Mouse (Mus musculus): ENCODE data around the gene Smad3.

The Smad3 gene

DNA sequence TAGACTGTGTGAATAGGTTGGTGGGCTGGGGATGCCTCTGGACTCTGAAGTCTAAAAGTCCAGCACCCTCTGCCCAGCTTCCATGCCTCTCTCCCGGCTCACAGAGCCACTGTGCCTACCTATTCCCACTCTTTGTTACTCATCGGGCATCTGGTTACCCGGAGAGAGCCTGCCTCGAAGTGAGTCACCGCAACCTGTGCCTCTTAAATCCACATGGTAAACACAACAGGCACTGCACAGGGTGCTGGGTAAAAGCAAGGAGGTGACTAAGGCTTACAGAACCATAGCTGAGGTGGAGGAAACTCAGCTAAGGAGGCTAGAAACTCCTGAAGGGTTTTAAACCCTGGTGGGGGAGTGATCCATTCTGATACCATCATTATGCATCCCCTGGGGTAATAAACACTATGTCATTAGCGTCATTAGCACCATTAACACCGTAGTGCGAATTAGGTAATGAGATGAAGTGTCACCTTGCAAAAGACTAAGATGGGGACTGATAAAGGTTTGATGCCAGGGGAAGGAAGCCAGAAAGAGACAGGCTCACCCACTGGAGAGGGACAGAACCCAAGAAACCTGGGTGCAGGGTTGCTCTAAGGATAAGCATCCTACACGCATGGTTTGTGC lies 38.9 kb downstream of the Smad3 start:
- DNase-seq: no peak

DNA sequence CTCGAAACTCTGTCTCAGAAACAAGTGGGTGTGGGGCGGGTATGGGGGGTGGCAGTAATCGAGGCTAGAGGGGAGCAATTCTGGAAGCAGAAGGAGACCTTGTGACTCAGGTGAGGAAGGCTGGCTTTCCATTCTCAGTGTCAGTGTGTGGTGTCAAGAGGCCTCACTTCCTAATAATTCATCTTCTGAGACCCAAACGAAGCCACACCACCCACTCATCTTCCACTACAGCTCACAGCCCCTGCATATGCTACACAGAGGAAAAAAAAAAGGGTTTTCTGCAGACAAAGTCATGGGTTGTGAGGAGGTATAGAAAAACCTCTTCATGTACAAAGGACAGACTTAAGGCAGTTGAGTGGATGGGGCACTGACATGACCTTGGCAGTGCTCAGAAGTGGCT lies 39.6 kb downstream of the Smad3 start:
- DNase-seq: no peak

DNA sequence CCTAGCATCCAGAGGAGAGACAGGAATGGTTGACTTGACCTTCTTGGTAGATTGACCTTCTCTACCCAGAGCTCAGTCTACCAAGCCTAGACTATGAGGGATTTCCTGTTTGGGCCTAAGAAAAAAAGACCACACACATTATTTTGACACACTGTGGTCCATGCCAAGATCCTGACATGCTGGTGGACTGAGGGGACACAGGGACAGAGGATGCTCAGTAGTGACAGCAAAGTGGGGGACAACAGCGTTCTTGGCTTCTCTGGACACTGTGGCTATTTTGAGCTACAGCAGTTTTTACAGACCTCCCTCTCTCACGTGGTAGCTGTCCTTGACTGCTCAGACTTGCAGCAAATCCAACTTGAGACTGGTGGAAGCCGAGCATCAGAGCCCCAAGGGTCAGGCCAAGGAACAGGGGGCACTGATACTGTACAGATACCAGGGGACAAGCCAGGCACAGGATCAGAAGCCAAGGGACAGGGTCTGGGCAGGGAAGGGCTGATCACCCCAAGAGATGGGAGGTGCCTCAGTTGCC lies 40.3 kb downstream of the Smad3 start:
- DNase-seq: no peak

DNA sequence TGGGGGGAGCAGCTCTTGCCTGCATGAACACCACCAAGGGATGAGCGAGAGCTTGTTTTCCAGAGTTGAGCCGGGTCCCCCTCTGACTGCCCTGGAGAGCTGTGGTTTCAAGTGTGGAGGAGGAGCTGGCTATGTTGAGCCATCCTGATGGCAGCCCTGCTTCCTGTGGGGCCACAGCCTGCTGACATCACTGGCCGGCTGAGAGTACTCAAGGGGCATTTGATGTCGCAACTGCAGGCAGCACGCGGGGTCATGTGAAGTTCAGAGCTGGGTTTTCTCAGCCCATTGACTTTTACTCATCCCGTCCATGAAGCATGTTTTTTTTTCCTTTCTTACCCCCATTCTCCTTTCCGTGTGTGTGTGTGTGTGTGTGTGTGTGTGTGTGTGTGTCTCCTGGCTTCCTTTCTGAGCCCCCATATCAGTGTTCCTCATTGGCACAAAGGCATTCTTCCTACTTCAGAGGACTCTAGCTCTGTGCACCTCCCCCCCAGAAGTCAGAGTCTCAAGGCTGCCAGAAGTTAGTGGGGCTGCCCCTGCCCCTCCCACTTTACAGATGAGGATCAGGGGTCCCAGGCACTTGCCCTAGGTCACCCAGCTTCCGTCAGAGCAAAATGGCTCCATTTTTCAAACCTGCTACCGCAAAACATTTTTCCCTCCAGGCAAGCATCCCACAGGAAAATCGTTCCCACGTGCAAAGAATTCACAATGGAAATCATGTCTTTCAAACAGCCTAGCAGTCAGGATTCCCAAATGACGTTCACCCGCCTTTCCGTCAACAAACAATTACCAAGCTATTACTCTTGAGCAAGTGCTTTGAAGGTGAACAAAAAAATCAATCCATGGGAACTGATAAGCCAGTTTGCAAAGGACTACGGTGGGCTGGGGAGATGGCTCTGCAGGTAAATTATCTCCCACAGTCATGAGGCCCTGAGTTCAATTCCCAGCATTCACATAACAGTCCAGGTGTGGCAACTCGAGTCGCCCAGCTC lies 41.4 kb downstream of the Smad3 start:
- no peak for DNase-seq

DNA sequence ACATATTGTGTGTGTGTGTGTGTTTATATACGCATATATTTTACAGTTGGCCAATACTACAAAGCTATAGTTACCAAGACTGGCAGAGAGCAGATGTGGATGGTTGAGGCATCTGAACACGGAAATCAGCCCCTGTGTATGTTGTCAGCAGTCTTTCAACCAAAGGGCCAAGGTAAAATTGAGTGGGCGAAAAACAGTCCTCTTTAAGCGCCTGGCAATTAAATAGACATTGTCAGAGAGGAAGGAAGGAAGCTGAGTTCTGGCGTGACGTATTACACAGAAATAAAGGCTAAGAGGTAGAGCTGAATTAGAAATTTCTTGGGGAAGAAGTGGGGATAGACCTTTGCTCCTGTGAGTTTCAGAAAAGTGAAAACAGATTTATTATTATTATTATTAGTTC lies 43.2 kb downstream of the Smad3 start:
- no peak for DNase-seq

DNA sequence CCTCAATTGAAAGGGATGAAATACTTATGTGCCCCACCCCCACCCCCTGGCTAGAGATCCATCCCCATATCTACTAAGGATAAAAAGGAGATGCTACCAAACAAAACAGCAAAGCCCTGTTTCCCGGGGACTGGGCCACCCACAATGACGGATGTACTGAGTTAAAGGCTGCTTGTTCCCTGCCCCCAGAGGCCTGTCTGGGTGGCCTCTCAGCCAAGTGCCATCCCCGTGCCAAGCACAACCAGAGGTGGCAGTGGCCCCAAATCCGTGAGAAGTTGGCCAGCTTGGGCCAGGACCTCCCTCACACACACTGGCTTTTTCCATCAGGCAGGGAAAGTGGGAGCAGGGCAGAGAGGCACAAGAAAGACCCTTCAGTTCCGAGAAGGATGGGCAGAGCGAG lies 45.0 kb downstream of the Smad3 start:
- DNase-seq: no peak

DNA sequence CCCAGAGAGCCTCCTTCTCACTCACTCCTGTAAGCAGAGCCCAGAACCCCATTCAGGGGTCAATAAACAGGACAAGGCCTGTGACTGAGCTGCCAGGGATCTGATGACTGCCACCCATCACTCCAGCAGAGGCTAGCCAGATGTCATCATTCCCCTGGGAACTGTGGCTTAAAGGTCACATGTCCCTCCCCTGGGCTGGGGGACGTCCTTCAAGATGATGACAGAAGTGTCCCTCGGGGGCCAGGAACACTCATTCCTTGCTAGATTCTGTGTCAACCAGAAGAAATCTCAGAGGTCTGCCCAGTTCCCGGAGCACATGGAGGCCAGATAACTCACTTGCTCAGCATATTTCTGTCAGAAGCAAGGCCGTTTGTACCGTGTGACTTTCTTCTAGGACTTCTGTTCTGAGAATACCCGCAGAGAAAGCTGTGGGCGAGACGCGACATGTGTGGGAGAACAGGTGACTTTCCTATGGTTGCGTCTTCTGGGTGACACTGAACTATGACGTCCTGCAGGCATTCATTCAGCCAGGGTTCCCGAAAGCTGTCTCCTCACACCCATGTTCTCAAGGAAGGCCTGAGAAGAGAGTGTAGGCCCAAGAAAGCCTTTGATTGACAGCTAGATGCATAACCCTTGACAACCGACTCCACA lies 46.1 kb downstream of the Smad3 start:
- no peak for DNase-seq

DNA sequence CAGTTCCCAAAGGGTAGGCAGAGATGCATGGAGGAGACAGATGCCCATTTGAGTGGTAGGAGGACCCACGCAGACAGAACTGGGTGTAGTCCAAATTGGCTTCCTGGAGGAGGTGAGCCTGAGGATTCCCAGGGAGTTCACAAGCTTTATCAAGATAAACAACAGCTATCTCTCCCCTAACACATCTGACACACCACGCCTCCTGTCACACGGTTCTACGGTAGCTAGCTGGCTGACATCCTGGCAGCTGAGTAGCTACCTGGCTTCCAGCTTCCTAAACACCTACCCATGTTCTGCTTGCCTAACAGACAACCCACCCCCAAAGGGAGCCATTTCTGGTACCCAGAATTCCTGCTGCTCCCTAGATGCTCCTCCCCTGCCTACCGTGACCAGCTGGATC lies 47.9 kb downstream of the Smad3 start:
- DNase-seq: no peak

DNA sequence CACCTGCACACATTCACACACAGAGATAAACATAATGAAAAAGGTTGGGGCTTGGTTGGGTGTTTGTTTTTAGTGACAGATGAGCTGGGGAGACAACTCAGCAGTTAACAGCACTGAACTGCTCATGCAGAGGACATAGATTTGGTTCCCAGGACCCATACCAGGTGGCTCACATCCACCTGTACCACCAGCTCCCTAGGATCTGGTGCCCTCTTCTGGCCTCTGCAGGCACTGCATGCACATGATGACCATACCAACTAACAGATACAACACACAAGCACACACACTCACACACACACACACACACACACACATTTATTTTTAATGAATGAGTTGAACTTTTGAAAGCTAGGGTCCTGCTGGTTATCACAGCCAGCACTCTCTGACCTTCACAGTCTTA lies 48.5 kb downstream of the Smad3 start:
- DNase-seq: no peak

DNA sequence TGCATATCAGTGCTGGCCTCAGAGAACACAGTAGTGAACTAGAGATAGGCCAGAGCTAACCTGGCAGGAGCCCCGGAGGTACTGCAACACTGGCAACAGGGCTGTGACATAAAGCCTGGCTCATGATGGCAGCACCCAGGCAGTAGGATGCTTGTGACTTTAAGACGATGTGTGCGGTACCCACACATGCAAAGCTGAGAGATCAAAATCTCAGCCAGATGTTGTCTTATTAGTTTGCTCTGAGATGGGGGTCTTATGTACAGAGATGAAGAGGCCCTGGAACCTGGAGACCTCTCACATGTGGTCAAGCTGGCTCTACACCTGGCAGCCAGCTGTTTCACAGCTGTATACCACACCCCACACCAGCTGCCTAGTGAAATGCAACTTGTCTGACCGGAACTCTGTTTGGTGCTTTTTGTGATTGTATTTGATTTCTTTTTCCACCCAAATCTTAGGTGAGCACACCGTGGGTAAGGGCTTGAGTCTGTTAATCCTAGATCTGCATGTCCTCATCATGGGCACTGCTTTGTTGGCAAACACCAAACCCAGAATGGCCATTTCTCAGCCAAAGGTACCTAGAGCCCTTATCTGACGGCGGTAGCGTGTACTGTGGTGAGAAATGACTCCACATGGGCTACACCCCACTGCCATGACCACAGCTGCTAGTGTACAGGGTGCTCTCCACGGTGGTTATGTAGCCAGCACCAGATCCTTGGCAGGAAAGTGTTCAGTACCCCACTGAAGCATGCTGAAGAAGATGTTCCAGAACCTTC lies 49.8 kb downstream of the Smad3 start:
- no peak for DNase-seq

DNA sequence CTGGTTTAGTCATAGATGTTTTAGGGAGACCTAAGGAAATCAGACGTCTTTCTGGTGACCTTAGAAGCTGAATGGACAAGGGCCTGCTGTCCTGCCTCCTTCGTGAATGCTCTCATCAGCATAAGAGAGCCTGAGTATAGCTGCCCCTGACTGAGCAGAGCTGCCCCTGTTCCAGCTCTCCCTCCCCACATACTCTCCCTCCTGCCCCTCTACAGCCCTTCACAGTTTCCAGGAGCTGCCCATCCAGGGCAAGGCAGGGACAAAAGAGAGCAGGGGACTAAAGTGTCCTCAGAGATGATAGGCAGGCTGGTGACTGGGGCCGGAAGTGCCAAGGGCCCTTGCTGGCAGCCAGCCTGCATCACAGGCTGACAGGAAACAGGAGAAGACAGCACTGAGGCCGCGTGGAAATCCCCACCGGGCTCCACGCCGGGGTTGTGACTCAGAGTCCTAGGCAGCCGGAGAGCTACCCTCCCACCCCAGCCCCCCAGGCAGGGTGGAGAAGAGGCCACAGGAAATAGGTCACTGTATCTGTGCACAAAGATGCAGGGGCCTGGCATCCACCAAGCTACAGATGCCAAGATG lies 51.6 kb downstream of the Smad3 start:
- peak; percentile 82 for DNase-seq

DNA sequence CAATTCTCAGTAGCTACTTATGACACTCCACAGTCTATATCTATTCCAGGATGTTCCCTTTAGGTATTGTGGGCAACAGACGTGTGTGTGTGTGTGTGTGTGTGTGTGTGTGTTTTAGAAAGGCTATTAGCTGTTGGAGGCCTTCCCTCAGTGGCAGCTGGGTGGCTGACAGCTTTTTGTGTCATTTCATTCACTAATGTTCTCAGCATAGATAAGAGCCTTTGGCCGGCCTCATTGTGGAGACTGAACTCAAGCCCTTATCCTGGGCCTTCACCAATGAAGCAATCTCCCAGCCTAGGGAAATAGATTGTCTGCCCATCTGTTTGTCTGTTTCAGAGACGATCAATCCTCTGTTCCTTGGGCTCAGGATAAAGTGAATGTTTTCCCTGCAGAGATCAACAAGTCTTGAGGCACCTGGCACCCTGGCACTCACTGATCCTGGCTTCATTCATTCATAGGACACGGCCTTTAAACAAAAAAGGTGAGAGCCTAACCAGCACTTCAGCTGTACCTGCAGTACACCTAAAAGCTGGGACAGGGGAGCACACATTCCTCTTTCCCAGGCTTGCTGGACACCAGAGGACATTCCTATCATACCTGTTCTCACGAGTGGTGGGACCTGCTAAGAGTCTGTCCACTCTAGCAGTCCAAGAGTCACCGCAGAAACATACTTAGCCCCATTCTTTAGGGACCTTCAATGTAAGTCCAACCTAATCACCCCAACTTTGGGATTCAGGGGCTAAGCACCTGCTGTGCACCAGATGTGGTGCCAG lies 52.6 kb downstream of the Smad3 start:
- DNase-seq: no peak

DNA sequence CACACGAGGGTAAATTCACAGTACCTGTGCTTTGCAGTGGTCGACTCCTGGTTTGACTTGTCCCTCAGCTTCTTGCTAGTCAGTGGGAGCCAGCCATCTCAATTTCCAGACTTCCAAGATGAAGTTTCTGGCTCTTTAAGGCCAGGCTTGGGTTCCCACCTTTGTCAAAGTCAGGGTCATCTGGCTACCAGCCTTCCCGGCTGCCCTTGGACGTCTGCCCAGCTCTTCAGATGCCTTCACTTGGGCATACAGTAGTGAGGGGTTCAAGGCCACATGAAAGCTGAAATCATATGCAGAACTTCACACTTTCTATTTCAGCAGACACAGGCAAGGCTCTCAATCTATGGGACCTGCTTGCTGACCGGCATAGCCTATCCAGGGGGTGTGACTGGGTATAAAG lies 53.7 kb downstream of the Smad3 start:
- no peak for DNase-seq

DNA sequence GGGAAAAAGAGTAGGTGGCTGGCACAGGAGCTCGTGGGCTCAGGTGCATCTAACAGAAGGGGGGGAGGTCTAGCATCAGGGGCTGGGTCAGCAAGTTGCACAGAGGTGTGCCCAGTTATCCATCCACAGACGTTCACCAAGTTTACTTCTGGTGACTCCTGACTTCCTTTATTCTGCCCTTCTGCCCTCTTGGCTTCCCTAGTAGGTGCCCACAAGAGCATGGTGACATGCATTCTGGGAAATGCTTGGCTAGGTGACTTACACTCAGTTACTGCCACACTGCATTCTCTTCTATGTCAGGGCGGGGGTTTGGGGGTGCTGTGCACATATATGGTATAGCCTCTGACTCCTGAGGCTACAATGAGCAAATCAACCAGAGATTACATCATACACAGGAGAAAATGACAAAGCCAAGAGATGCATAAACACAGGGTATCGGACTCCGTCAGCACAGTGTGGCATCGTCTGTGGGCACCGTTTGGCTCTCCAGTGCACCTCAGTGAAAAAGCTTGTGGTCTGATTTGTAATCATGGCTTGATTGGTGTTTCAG lies 54.5 kb downstream of the Smad3 start:
- DNase-seq: no peak

DNA sequence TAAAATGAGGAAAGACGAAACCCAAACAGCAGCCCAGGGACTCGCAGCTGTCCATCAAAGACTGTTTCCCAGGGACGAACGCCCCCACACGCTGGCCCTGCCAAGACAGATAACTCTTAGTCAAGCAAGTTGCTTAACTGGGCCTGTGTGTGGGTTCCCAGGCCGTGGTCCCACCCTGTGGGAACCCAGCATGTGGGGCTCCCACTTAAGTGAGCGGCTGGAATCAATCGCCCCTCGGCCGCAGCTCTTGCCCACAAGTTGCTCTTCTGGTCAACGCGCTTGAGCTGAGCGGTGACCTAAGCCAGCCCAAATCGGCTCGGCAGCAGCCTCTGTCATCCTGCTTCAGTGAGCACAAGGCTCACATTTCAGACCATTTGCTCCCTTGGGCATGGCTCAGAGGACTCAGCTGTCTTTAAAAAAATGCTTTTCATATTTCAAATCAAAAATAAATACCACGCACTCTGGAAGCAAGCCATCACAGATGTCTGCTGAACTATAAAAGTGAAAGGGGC lies 55.2 kb downstream of the Smad3 start:
- DNase-seq: no peak

DNA sequence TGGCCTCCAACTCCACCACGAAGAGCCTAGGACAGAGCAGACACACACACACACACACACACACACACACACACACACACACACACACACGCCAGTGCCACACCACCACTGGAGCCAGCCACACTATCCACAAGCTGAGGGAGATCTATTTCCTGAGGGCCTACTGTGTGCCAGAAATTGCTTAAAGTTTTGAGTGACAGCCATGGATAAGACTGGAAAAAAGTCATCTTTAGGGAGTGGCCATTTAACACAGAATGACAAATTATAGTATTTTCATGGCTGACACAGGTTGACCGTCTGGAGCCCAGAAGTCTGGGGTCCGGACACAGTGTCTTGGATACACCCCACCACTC lies 55.9 kb downstream of the Smad3 start:
- no peak for DNase-seq

DNA sequence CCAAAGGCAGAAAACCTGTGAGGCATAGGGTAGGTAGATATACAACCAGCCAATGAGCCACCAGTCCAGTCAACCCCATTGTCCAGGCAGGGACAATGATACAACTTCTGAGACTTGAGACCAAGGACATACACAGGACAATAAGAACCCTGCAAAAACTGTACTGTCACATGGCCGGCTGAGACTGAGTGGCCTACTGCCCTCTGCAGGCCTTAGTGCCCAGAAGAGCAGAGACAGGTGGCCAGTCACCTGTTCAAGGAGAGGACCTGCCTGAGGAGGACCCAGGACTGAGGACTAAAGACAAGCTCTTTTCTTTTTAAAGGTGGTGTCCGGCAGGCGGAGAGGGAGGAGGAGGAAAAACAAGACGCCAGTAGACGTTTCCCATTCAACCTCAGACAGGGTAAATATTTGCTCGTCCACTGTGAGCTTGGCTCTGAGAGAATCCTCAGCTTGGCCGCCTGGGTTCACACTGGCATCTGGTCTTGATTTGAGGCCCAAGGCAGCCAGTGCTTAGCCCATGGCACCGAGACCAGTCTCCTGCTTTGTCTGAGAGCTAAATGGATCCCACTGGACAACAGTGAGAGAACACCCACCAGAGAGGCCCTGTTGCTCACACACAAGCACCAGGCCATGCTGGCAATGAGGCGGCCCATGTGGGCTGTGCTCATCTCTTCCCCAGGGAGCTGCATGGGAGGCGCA lies 56.4 kb downstream of the Smad3 start:
- no peak for DNase-seq

DNA sequence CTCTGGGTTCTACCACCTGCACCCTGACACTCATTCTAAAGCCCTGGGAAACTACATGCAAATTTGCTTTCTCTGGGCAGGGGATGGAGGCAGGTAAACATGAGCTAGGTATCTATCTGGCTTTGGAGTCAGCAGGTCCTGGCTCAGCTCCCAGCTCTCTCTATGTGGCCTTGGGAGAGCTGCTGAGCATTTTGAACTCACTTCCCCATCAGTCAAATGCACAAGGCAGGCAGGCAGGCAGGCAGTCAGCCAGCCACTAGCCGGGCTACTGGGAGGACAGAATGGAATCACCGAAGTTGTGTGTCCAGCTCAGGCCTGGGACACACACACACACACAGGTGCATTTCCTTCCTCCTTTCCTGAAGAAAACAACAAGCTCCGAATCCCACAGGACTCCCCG lies 58.6 kb downstream of the Smad3 start:
- DNase-seq: no peak

DNA sequence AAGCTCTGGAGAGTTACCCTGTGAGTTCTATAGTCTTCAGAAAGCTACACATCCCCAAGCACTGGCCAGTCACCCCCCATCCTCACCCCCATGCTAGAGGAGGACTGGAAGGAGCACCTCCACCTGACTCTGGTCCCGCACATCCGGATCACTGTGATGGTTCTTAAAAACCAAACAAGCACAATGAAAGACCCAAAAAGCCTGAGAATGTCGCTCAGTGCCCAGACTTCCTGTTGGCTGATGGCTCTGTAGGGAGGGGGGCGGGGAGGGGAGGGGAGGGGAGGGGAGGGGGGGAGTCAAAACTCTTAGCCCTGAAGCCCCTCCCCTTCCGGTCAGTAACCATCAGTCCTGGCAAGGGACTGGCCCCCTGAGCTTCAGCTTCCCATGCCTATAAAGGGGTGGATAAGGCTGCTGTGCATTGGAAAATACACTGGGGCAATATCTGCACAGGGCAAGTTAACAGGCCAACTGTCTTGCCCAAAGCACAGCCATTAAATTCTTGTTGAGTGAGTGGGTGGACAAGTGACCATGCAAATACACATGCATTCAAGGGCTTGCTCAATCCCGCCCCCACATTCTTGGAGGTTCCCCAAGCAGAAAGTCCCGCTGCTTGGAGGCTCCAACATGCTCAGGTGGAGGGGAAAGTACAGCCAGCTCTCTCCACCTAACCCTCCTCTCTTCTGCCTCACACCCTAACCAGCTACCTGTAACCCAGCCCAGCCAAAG lies 59.3 kb downstream of the Smad3 start:
- DNase-seq: no peak

DNA sequence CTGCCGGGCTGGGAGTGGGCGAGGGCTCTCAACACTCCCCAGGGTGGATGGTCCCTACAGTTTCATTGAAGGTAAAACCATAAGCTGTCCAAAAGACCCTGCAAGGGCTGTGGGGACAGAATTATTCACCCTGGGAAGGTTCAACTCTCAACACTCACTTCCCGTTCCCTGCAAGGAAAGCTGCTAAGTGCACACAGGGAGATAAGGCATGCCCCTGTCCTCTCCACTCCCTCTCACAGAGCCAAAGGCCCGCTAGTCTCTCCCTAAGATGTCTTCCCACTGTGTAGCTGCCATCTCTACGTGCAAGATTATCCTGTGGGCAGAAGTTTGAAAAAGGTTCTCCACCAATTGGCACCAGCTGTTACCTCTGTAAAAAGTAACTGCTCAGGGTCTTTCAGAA lies 60.2 kb downstream of the Smad3 start:
- DNase-seq: no peak
